Mouse (Mus musculus) thymus, postnatal 25 days (tissue): ENCODE measurements at regions not wholly inside any gene's neighbourhood (a gene's known extent, or its start where the extent isn't known, plus 50 kb on each side); places are given as distances from the start of the nearest gene placed in this dataset.
A peak's percentile ranks its signal among the peaks of the same experiment; 100 is the strongest.
"Not testable (repeated sequence)": the region's sequence is repeated elsewhere in the genome, so short reads cannot be mapped to it uniquely, and the experiment has no call there.

Experiments used
- DNase-seq: peaks from one replicate; pipeline ENCODE4 v3.0.0; 2022

DNA sequence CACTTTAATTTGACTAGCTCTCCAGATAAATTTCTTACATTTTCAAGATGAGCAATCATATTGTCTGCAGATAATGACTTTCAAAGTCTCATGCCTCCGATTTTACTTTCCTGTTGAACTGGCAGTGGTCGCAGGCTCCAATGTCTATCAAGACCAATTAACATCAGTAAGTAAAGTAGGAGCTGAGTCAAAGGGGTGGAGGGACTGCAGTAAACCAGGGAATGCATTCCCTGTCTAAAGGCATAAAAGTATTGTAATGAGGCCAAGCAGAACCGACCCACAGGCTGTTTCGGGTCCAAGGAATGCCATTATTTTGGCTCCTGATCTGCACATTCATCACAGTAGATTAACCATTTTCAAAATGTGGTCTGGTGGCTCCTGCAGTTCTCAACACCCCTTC, 411.0 kb downstream of the Gja1 start:
- no peak for DNase-seq

DNA sequence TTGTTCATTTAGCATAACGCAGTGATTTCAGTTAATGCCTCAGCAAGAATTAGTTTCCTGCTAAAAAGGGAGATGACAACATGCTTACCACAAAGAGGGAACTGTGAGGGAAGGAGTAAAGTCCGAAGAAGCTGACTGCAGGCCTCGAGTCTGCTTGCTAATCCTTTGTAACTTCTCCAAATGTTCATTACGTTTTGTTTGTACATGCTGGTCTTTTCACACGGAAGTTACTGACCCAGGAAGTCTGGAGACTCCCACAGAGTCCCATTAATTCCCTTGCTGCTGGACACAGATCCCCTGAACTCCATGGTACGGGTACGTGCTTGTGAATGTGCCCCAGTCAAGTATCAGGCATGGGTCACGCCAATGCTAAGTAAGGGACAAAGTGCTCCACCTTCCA, 415.9 kb downstream of the Gja1 start:
- DNase-seq: no peak

DNA sequence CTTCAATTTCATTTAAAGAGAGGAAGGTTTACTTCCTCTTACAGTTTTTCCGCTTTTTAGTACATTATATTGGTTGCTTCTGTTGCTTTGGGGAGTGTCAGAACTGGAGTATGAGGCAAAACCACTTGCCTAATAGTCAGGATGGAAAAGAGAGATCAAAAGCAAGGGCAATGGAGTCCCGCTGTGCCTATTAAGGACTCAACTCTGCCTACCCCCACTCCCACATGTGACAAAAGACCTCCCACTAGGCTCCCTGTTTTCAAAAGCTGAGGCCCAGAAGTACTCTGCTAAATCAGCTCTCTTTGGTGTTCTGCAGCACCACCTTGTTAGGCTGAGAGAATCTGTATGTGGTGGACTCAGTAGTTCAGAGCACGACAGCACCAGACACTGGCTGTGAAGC, 418.3 kb downstream of the Gja1 start:
- no peak for DNase-seq

DNA sequence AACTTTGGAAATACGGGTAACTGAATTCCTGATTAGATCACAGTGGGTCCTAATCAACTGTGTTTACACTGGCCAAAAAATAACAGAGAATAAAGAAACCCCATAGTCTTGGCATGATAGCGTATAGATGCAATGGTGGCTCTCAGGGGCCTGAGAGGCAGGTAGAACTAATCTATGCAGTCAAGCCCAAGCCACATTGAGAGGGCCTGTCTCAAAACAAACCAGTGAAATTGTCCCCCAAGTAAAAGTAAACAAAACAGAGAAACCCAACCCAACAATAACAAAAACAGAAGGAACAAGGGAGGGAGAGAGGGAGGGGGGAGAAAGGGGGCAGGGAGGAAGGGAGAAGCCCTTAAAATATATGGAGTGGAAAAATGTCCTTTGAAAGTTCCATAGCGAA, 422.2 kb downstream of the Gja1 start:
- no peak for DNase-seq

DNA sequence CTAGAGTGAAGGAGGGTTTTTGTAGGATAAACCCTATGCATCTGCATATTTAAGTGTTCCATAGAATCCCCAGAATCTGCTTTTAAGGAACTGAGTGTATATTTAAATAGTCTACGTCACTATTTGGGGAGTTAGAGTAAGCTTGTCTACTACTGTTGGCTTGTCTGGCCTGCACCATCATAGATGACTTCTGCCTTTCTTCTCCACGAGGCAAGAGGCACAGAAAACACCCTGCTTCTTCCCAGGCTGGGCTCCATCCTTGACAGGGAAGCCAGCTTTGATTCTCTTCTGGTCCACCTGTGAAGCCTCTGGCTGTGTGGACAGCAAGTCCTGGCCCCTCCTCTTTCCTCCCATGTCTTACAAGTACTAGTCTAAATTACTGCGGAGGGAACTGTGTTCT, 422.6 kb downstream of the Gja1 start:
- no peak for DNase-seq

DNA sequence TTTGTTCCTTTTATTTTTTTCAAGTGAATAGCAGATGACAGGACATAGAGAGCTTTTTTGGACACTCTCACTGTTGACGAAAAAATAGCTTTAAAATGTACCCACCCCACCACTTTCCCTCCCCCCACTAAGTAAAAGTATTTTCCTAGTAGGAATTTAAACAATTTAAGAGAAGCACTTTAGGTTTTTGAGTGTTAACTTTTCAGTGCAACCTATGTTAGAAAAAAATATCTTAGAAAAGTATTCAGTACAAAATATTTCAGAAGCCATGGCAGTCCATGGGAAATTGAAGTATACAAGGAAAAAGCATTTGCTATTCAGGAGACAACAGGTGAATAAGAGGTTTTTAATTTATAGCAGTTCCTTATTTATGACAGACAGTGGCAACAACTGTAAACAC, 431.9 kb downstream of the Gja1 start:
- no peak for DNase-seq

DNA sequence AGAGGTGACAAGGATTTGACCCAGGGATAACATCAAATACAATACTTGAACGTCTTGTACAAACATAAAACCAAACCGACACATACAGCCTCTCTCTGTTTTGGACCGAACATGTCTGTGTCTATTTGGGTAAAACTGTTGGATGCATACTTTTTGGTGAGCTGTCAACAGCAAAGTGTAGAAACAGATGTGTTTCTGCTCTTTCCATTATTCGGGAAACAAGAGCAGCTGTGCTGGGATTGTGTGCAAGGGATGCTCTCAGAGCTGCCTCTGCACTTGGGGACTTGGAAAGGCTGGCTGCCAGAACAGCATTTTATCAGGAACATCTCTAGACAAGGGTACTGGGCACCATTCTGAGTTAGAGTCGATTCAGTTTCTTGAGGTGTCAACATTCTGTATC, 445.0 kb downstream of the Gja1 start:
- DNase-seq: no peak

DNA sequence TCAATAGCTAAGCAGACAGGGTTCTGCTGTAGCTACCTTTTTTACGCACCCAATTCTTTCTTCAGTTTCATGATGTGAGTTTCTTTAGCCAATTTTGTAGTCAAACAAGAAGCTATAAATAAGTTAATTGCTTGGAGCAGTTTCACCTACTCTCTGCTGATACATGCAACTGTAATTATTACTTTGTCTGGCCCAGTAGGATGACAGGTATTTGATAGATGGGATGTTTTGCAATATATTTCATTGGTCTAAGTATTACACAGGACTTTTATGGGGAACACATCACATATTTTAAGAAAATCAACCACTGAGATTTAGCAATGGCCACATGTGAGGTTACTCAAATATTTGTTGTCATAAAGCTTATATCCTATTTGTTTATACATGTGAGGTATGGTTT, 454.2 kb downstream of the Gja1 start:
- no peak for DNase-seq

DNA sequence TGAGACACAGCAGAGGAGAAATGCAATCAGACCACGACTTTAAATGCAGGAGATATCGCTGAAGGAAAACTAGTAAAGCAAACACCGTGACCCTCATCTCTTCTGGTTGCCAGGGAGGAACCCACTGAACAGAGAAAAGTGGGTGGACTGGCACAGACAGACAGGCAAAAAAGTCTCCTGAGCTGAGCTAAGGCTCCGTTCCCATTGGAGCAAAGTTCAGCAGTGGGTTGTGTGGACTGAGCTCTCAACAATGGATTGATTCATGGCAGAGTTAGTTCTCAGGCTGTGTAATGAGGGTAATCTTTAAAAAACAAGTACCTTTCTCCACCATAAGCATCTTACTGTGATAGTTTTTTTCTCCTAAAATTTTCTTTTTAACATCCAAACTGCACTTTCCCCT, 454.8 kb downstream of the Gja1 start:
- DNase-seq: no peak

DNA sequence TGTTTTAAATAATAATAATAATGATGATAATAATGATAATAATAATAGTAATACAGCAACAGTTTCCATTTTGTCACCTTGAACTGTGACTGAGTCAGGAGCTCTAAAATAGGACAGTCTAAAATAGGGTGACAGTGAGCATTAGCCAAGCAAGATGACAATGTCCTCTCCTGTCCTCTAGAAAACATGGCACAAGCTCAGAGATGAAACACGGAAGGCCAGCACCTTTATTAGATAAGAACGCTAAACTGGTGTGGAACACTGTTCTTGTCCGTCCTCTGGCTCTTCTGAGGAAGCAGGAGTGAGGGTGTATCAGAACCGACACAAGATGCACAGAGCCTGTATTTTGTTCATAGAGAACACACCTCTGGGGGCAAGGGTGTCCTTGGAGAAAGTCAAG, 459.0 kb downstream of the Gja1 start:
- no peak for DNase-seq

DNA sequence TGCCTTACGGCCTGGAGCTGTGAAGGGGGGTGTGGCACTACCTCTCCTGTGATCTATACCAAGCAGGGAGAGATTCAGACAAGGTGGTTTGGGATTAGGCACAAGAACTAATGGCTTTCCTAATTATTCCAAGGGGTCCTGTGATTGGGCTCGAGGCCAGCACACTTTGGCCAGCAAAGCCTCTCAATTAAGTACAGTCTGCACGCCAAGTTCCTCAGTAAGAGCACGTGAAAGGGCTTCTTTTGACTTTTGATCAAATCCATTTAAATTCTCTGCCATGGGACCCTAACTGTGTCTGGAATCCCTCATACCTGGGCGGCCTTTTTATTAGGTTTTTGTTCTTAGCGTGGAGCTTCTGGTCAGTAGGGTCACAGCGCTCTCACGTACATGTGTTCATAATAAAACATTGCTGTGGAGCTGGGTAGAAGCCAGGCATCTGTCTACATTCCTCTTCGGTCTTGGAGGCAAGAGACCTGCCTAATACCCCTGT, 461.9 kb downstream of the Gja1 start:
- DNase-seq: no peak

DNA sequence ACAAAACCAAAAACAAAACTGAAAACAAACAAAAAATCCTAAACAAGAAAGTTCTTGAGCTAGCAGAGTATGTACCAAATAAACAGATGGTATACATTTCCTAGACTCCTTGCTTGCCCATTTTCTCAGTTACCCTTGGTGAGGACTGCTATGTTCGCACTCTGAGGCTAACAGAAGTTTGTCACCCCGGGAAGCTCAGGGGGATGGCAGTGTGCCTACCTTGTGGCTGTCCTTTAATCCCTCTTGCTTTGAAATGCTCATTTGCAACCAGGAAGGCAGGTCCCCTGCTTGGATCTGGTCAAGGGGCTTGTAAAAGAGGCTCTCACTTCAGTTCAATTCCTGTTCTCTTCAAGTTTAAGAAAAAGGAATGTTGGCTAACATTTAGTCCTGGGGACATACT, 462.4 kb downstream of the Gja1 start:
- no peak for DNase-seq

DNA sequence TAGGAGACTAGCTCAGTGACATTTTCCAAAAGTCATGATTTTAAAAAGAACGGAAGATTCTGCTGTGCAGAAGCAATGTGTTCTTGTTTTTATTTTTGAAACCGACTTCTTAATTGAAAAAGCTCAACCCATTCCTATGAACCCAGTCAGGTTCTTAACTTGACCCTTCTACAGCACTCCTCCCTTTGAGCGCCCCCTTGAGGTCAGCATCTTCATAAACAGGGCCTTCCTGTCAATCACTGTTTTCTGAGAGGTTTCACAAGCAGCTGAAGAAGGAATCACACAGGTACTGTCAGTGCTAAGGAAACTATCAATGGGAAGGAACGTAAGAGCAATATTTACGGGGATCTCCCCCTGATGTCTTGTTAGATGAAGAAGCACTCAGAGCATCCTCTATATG, 463.6 kb downstream of the Gja1 start:
- peak; percentile 6 for DNase-seq

DNA sequence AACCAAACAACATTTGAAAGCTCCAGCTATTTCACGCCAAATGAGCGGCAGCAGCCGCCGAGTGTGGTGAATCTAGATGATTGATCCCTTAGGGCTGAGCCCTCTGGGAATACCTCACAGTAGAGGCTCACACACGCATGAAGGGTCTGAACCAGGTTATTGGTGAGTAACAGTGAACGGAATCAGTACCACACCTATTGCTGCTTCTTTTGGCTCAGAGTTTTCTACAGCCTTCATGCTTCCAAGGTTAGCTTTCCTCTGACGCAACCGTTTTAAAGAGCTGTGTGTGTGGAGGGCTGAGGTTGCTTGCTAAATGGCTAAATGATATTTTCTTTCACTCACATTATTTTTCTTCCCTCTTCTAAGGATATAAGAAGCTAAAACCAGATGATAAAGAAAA, 464.4 kb downstream of the Gja1 start:
- DNase-seq: no peak

DNA sequence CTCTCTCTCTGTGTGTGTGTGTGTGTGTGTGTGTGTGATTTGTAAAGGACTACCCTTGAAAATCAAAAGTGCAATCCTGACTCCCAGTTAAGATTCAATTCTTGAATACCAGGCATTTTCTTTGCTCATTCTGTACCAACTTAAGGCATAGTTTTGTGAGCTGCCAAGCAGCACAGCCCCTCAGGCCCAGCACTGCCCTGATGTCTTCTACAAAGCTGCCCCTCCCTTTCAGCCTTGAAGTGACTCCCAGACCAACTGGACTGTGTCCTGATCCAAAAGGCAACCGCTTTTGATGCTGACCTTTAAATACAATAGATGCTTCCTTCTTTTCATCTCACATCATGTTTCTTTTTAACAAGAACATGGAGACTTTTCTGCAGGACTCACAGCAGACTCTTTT, 464.8 kb downstream of the Gja1 start:
- DNase-seq: no peak

DNA sequence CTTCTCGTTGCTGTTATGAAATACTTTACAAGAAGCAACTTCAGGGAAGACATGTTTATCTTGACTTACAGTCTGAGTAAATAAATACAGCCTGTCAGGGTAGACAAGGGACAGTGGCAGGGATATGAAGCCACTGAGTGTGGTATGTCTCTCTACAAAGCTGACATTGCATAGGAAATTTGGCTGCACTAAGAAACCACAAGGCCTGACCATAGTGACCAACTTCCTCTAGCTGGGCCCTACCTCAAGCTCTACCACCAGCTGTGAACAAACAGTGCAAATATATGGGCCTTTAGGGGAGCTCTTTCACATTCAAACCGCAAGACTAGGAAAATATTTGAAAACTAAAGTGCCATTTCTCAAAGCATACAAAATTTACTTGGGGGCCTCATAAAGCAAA, 475.4 kb downstream of the Gja1 start:
- DNase-seq: no peak

DNA sequence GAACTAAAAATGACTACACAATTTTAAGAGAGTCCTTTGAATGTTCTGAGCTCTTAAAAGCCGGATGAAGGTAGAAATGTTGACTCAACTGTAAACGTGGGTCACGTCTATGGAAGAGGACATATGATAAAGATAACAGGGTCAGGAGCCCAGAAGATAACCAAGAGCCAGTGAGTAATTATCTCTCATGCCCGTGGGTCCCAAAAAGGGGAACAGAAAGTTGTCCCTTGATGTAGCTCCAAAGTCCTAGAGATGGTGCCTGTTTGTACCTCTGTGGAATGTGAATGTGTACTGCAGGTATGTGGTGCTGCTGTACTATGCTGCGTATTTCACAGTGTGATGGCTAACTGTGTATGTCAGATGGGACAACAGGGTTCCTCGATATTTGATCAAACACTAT, 479.1 kb downstream of the Gja1 start:
- no peak for DNase-seq

DNA sequence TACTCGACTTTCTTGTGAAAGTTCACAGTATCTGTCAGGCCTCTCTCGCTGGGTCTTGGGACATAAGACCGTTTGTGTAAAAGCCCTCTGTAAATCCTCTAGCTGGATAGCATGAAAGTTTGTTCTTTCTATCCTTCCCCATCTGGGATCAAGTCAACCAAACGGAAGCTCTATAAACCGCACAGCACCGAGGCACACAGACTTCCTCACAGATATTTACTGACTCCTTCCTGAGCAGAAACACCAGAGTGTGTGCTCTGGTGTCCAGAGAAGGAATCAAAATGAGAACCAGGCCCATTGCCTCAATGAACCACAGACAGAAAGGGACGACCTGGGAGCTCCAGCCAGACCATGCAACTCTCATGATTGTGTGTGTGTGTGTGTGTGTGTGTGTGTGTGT, 502.6 kb downstream of the Gja1 start:
- no peak for DNase-seq

DNA sequence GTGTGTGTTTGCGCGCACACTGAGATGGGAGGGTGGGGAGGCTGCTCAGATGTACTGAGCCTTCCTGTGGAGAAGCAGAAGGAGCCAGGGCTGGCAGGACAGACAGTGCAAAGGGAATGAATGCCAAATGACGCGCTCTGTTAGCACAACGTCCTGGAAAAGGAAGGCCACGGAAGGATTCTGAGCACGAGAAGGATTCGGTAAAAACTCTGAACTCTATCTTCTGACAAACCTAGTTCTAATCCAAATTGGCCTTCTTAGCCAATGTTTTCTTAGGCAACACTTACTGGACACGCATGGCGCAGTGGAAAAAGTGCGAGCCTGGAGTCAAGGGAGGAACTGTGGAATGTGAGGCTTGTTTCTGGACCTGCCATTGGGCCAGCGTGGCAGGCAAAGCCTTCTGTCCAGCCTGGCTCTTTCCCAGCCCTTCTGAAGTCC, 503.0 kb downstream of the Gja1 start:
- DNase-seq: no peak

DNA sequence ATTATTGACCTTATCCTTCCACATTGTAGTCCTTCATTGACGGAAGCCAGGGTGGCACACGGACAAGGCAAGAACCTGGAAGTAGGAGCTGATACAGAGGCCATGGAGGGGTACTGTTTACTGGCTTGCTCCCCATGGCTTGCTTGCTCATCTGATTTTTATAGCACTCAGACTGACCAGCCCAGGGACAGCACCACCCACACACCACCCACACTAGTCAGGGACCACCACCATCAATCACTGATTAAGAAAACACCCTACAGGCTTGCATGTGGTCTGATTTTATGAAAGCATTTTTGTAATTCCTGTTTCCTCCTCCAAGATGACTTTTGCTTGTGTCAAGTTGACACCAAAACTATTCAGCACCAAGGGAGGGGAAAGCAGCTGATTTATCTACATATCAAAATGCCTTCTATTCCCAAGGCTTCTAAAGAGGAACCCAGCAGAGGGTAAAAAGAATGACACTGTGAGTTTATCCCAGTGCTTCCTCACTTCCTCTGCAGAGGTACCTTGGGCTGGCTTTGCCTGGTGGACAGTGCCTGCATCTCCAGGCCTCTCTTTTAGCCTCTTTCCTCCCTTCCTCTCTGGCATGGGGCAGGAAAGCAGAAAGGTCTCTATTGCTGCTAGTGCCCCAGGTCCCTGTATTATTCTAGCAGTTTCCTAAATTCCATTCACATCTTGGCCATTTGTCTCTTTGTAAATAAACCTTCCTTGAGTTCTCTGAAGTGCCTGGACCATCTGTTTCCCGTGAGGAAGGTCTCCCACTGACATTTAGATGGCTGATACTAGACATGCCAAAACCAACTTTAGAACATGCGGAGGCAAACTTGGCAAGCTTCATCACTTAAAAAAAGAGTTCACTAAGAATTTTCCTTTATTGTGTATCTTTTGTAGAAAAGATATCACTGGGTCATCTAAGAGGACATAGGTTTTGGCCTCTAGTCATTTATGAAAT, 507.6 kb downstream of the Gja1 start:
- no peak for DNase-seq

DNA sequence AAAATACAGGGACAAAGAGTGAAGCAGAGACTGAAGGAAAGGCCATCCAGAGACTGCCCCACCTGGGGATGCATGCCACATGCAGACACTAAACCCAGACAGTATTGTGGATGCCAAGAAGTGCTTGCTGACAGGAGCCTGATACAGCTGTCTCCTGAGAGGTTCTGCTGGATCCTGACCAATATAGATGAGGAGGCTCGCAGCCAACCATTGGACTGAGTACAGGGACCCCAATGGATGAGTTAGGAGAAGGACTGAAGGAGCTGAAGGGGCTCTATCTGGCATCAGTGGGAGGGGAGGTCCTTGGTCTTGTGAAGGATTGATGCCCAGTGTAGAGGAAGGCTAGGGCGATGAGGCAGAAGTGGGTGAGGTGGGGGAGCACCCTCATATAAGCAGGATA, 514.4 kb downstream of the Gja1 start:
- DNase-seq: not testable (repeated sequence)

DNA sequence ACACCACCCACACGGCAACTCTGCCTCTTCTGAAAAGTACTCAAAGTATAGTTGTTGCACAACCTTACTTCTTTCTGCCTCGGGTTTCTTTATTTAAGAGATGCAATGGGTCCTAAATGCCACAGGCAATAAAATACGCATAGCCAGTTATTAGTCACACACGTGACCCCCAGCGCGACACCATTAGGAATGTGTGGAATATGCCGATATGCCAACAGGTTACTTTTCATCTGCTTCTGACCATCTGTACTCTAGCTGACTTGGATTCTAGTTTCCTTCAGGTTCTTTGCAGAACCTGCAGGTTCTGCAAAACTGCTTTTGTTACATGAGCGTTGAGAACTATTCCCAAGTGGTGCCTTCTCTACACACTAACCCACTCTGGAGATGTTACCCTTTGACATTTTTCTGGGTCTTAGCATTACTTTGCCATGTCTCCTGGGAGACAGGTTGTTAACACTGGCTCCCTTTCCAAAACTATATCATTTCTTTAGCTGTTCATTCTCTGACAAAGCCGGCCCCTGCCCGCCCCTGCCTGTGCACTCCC, 515.6 kb downstream of the Gja1 start:
- DNase-seq: no peak

DNA sequence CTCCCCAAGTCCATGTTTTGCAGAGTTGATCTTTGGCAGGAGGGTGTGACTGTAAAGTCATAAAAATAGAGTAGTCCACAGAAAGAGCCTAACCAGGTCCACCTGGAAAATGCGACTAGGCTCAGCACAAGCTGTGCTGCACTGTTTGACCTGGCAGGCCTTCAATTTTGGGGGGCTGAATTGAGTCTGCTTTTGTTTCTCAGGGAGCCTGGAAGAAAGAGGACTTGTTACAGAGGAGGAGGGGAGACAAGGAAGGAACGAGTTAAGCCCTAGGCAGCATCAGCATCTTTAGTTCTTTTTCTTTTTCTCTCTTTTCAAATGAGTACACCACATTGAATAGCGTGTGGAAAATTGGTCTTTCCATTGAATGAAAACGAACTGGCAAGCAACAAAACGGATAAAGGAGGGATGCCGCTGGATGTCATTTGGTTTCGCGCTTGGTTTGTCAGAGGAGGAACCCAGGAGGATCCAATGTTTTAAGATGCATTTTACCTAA, 516.1 kb downstream of the Gja1 start:
- DNase-seq: no peak

DNA sequence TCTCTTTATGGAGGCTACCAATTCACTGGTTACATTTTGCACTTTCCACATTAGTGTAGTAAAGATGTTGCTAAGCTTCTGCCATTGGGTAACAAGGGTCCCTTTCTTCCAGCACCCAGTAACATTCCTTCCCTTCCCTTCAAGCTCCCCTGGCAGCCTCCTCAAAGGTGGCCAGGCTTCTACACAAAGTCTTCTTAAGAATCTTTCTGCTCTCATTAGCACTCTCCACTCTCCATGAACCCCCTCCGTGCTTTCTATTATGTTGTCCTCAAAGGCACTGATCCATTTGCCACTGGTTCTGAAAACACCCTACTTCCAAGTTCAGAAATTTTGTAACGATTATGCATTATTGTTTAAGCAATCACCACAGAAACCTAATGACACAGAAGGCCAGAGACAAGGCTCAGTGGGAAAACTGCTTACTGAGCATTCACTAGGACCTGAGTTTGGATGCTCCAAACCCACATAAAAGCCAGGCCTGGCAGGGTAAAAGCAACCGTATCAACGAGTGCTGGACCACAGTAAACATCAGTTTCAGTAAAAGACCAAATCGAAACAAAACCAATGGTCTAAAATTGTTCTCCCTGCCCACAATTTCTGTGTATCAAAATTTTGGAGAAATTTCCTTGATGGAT, 522.6 kb downstream of the Gja1 start:
- no peak for DNase-seq
